ENCODE assay signal across 26 mouse cellular contexts in the genomic region with DNA sequence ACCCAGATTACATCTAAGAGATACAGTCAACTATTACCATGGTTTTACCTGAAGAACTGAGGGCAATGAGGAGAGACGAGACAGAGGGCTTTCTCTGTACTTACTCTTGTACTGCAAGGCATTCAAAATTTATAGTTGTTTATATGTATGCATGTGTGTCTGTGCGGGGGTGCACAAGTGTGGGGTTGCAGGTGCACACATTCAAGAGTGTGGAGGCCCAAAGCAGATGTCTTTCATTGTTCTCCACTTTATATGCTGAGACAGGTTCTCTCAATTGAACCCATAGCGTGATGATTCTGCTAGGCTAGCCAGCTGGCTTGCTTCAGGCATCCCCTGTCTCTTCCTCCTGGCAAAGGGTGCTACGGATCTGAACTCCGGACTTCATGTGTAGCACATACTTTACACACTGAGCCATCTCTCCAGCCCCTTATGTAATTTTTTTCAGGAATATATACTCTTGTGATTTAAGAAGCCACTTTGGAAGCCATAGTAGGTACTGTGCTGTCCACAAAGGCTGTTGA. TPM values are rescaled to one million over a fixed set of nuclear protein-coding genes. Genes with fewer than 3 reads are reported as not detected.
"Had no signal": no experiment of that assay in that cellular context is flagged by ENCODE, and none has a peak within 500 bp of the region (broad histone marks: within the 10 kb centered on the region; RNA-seq: fewer than 3 reads in every experiment).

No protein-coding gene starts in this region.

- H3K9me3 ChIP-seq: limb, embryonic 10.5 days; limb, embryonic 13.5 days; liver, embryonic 12.5 days; liver, embryonic 15.5 days; midbrain, embryonic 12.5 days; midbrain, embryonic 15.5 days; neural tube, embryonic 12.5 days; neural tube, embryonic 15.5 days; stomach, embryonic 15.5 days had no signal

- DNase-seq: kidney, adult 2 months; kidney, postnatal 25 days; layer of hippocampus, adult 9-11 months; liver; lung, adult 18-20 months; lung, postnatal 14 days; right cerebral cortex, adult 18-20 months; right cerebral cortex, postnatal 14 days; right cerebral cortex, postnatal 4 days had no signal

- H3K27me3 ChIP-seq: limb, embryonic 13.5 days; liver, embryonic 12.5 days; liver, embryonic 15.5 days; midbrain, embryonic 12.5 days; midbrain, embryonic 15.5 days; neural tube, embryonic 12.5 days; neural tube, embryonic 15.5 days; stomach, embryonic 15.5 days had no signal

- H3K4me1 ChIP-seq: limb, embryonic 10.5 days; limb, embryonic 13.5 days; liver, embryonic 12.5 days; liver, embryonic 15.5 days; midbrain, embryonic 12.5 days; midbrain, embryonic 15.5 days; neural tube, embryonic 12.5 days; neural tube, embryonic 15.5 days; stomach, embryonic 15.5 days had no signal

- H3K27ac ChIP-seq: kidney, postnatal 0 days; layer of hippocampus, adult 2 months; limb, embryonic 10.5 days; limb, embryonic 13.5 days; liver, embryonic 12.5 days; liver, embryonic 15.5 days; macrophage; midbrain, embryonic 12.5 days; midbrain, embryonic 15.5 days; neural tube, embryonic 12.5 days; neural tube, embryonic 15.5 days; stomach, embryonic 15.5 days had no signal

- H3K4me3 ChIP-seq: layer of hippocampus, adult 2 months; limb, embryonic 10.5 days; limb, embryonic 13.5 days; liver, embryonic 12.5 days; liver, embryonic 15.5 days; midbrain, embryonic 12.5 days; midbrain, embryonic 15.5 days; neural tube, embryonic 12.5 days; neural tube, embryonic 15.5 days; stomach, embryonic 15.5 days had no signal

- H3K36me3 ChIP-seq: limb, embryonic 10.5 days; limb, embryonic 13.5 days; liver, embryonic 12.5 days; liver, embryonic 15.5 days; midbrain, embryonic 12.5 days; midbrain, embryonic 15.5 days; neural tube, embryonic 12.5 days; neural tube, embryonic 15.5 days; stomach, embryonic 15.5 days had no signal

RNA-seq across cellular contexts. Expression of gene Cd8a, which starts 2.1 kb away (rescaled TPM):
- total RNA-seq: layer of hippocampus, adult 2 months; layer of hippocampus, postnatal 25 days; left cerebral cortex, adult 18-20 months; left cerebral cortex, postnatal 25 days had no signal
- polyA plus RNA-seq: kidney, embryonic 14.5 days; limb, embryonic 10.5 days; limb, embryonic 13.5 days; liver, embryonic 12.5 days; liver, embryonic 15.5 days; midbrain, embryonic 12.5 days; midbrain, embryonic 15.5 days; neural tube, embryonic 12.5 days; neural tube, embryonic 15.5 days had no signal

RNA-seq across cellular contexts. Expression of gene Cd8b1, which starts 48.6 kb away (rescaled TPM):
- total RNA-seq: layer of hippocampus, adult 2 months; layer of hippocampus, postnatal 25 days; left cerebral cortex, adult 18-20 months; left cerebral cortex, postnatal 25 days had no signal
- polyA plus RNA-seq: kidney, embryonic 14.5 days; limb, embryonic 13.5 days; liver, embryonic 12.5 days; liver, embryonic 15.5 days; midbrain, embryonic 12.5 days; midbrain, embryonic 15.5 days; neural tube, embryonic 12.5 days; neural tube, embryonic 15.5 days had no signal

RNA-seq across cellular contexts. Expression of gene Smyd1, which starts 49.1 kb away (rescaled TPM):
- total RNA-seq: megakaryocyte, adult 5-6 weeks had no signal
- polyA plus RNA-seq: macrophage had no signal
